Mouse (Mus musculus) hindbrain, postnatal 0 days (tissue): ENCODE results near the gene Ctbp2. TPM values are rescaled to one million over a fixed set of nuclear protein-coding genes. Genes with fewer than 3 reads are reported as not detected.

ENCODE experiments used
- ATAC-seq: fragments of 200-750 bp; cut with Nextera tagmentation; 2 replicates; pipeline ENCODE4 v1.8.0; 2017; ENCODE audit warnings: mild to moderate bottlenecking, moderate TSS enrichment, moderate library complexity
- DNase-seq: peaks from one replicate; pipeline ENCODE4 v3.0.0-alpha.2; 2015; ENCODE audit warnings: low spot score
- H3K27ac ChIP-seq: fragments of 300-500 bp; sonication (generic); 2 replicates; pipeline ENCODE4 v1.5.1; 2014; ENCODE audit warnings: mild to moderate bottlenecking
- H3K27me3 ChIP-seq: fragments of 300-500 bp; sonication (generic); 2 replicates; pipeline ENCODE4 v1.6.1; 2014; ENCODE audit warnings: low read length, mixed read lengths; ENCODE audit not compliant: insufficient read depth
- H3K36me3 ChIP-seq: fragments of 300-500 bp; sonication (generic); 2 replicates; pipeline ENCODE4 v1.6.1; 2014; ENCODE audit warnings: low read length, mixed read lengths; ENCODE audit not compliant: insufficient read depth
- H3K4me1 ChIP-seq: fragments of 300-500 bp; sonication (generic); 2 replicates; pipeline ENCODE4 v1.6.1; 2014; ENCODE audit warnings: antibody characterized with exemption, low read length, mixed read lengths; ENCODE audit not compliant: insufficient read depth
- H3K4me2 ChIP-seq: fragments of 300-500 bp; sonication (generic); 2 replicates; pipeline ENCODE4 v1.6.1; 2014; ENCODE audit warnings: low read depth, mild to moderate bottlenecking, low read length, moderate library complexity, mixed read lengths
- H3K4me3 ChIP-seq: fragments of 300-500 bp; sonication (generic); 2 replicates; pipeline ENCODE4 v1.5.1; 2014; ENCODE audit warnings: low read length
- H3K9ac ChIP-seq: fragments of 300-500 bp; sonication (generic); replicated peaks from 2 replicates; pipeline ENCODE4 v1.6.1; 2014; ENCODE audit warnings: mild to moderate bottlenecking, low read length, moderate library complexity, mixed read lengths
- H3K9me3 ChIP-seq: fragments of 300-500 bp; sonication (generic); 2 replicates; pipeline ENCODE4 v1.6.1; 2016; ENCODE audit warnings: low read length, mixed read lengths
- CTCF ChIP-seq: IDR thresholded peaks from 2 replicates; pipeline ENCODE4 v1.5.1; 2016; ENCODE audit warnings: antibody characterized with exemption, control low read depth, low read depth
- WGBS: fragments of 180-500 bp; shearing (Covaris S2); extraction: QIAGEN DNeasy Blood & Tissue Kit; methylation state at CpG from one replicate; pipeline ENCODE4 v1.1.7; 2014; 5-methylcytosine and 5-hydroxymethylcytosine counted together
- polyA plus RNA-seq: library from polyadenylated mRNA; unstranded; fragments of >200 nt; fragmentation: Nextera tagmentation; extraction: Ambion mirVana; gene quantifications from 2 replicates; pipeline ENCODE4 v1.2.1, GENCODE M21; 2015
- total RNA-seq: library from RNA; depleted of rRNA; stranded (reverse); fragments of >200 nt; gene quantifications from 2 replicates; pipeline ENCODE4 v1.2.3, GENCODE M21; 2014

Gene Ctbp2
- total and polyA plus RNA-seq, 2 experiments from 2014 or later = 39.6 to 89.0 TPM

GRCm38 (mm10) chr7:133001388-133001787 lies 122.8 kb downstream of the Ctbp2 start:
- no peak for TF ChIP-seq CTCF
- ATAC-seq (no peak), DNase-seq (no peak)
- no peak overlapping the region for H3K4me2 ChIP-seq
- WGBS = 85% methylated on average over 3 of the region's 3 CpGs
- H3K4me3 ChIP-seq = no peak overlapping the region
- peaks cover 17% of the 10 kb centered on the region; the same call in 1 of the 2 replicates for H3K36me3 ChIP-seq
- H3K27me3 ChIP-seq = no peaks in the 10 kb centered on the region
- H3K9ac ChIP-seq = no peak overlapping the region
- 0 out of 2 replicates have a peak, but pooled peaks cover 7% of the 10 kb centered on the region for H3K4me1 ChIP-seq
- no peaks in the 10 kb centered on the region for H3K9me3 ChIP-seq
- H3K27ac ChIP-seq = no peak overlapping the region

- Histone ChIP-seq H3K9ac (no peak overlapping the region), H3K27me3 (no peaks in the 10 kb centered on the region), H3K27ac (no peak overlapping the region), H3K4me3 (no peak overlapping the region), H3K36me3 (peaks cover 17% of the 10 kb centered on the region; the same call in 1 of the 2 replicates), H3K4me1 (0 out of 2 replicates have a peak, but pooled peaks cover 7% of the 10 kb centered on the region), H3K9me3 (no peaks in the 10 kb centered on the region), H3K4me2 (no peak overlapping the region)
- TF ChIP-seq CTCF = no peak
- WGBS = 96% methylated on average over 11 of the region's 11 CpGs
- ATAC-seq (no peak), DNase-seq (no peak)
Observed at GRCm38 (mm10) chr7:132999061-132999460, 125.1 kb downstream of the Ctbp2 start.

GRCm38 (mm10) chr7:132998639-132999038 lies 125.5 kb downstream of the Ctbp2 start:
- H3K27ac ChIP-seq = no peak overlapping the region
- WGBS = 93% methylated on average over 12 of the region's 12 CpGs
- ATAC-seq = no peak
- H3K4me2 ChIP-seq = no peak overlapping the region
- no peaks in the 10 kb centered on the region for H3K9me3 ChIP-seq
- H3K4me3 ChIP-seq = no peak overlapping the region
- 0 out of 2 replicates have a peak, but pooled peaks cover 7% of the 10 kb centered on the region for H3K4me1 ChIP-seq
- no peak for DNase-seq
- H3K36me3 ChIP-seq = peaks cover 17% of the 10 kb centered on the region; the same call in 1 of the 2 replicates
- H3K27me3 ChIP-seq = no peaks in the 10 kb centered on the region
- no peak for TF ChIP-seq CTCF
- no peak overlapping the region for H3K9ac ChIP-seq

GRCm38 (mm10) chr7:132996391-132996790 lies 127.8 kb downstream of the Ctbp2 start:
- H3K4me1 ChIP-seq = no peaks in the 10 kb centered on the region
- ATAC-seq = no peak
- H3K9me3 ChIP-seq = no peaks in the 10 kb centered on the region
- H3K27me3 ChIP-seq = no peaks in the 10 kb centered on the region
- WGBS = 94% methylated on average over 5 of the region's 5 CpGs
- no peak overlapping the region for H3K9ac ChIP-seq
- H3K36me3 ChIP-seq = peaks cover 21% of the 10 kb centered on the region; the same call in 1 of the 2 replicates
- H3K4me2 ChIP-seq = no peak overlapping the region
- DNase-seq = peak; percentile 62
- H3K4me3 ChIP-seq = no peak overlapping the region
- H3K27ac ChIP-seq = no peak overlapping the region
- peak; percentile 77 for TF ChIP-seq CTCF

GRCm38 (mm10) chr7:132994628-132995191 lies 129.4 kb downstream of the Ctbp2 start:
- no peak for DNase-seq

GRCm38 (mm10) chr7:132994120-132994519 lies 130.0 kb downstream of the Ctbp2 start:
- H3K36me3 ChIP-seq = peaks cover 39% of the 10 kb centered on the region
- no peak overlapping the region for H3K4me2 ChIP-seq
- H3K9ac ChIP-seq = no peak overlapping the region
- ATAC-seq = no peak
- no peaks in the 10 kb centered on the region for H3K27me3 ChIP-seq
- peak; percentile 49 for TF ChIP-seq CTCF
- DNase-seq = no peak
- no peak overlapping the region for H3K4me3 ChIP-seq
- no peaks in the 10 kb centered on the region for H3K9me3 ChIP-seq
- no peaks in the 10 kb centered on the region for H3K4me1 ChIP-seq
- H3K27ac ChIP-seq = 0 out of 2 replicates have a peak overlapping the region, but pooled peaks have one; percentile 6
- 88% methylated on average over 8 of the region's 8 CpGs for WGBS

More at GRCm38 (mm10) chr7:132994628-132995191, 129.4 kb downstream of the Ctbp2 start:
- H3K27ac ChIP-seq = peak overlapping the region; percentile 6; the same call in 1 of the 2 replicates
- peaks cover 36% of the 10 kb centered on the region for H3K36me3 ChIP-seq
- no peaks in the 10 kb centered on the region for H3K4me1 ChIP-seq
- TF ChIP-seq CTCF = no peak
- H3K4me2 ChIP-seq = no peak overlapping the region
- H3K27me3 ChIP-seq = no peaks in the 10 kb centered on the region
- H3K9ac ChIP-seq = no peak overlapping the region
- H3K9me3 ChIP-seq = no peaks in the 10 kb centered on the region
- no peak overlapping the region for H3K4me3 ChIP-seq
- 49% methylated on average over 6 of the region's 6 CpGs for WGBS
- ATAC-seq = peak; percentile 50

GRCm38 (mm10) chr7:132992967-132993615 lies 131.1 kb downstream of the Ctbp2 start:
- 92% methylated on average over 9 of the region's 9 CpGs for WGBS
- H3K27ac ChIP-seq = no peak overlapping the region
- no peaks in the 10 kb centered on the region for H3K27me3 ChIP-seq
- H3K4me2 ChIP-seq = no peak overlapping the region
- H3K9me3 ChIP-seq = no peaks in the 10 kb centered on the region
- H3K4me3 ChIP-seq = no peak overlapping the region
- no peak for ATAC-seq
- H3K9ac ChIP-seq = no peak overlapping the region
- peaks cover 36% of the 10 kb centered on the region for H3K36me3 ChIP-seq
- TF ChIP-seq CTCF = no peak
- H3K4me1 ChIP-seq = no peaks in the 10 kb centered on the region
- DNase-seq = no peak
